Mouse (Mus musculus) heart, embryonic 14.5 days (tissue): ENCODE data around the gene Igdcc4. TPM values are rescaled to one million over a fixed set of nuclear protein-coding genes. Genes with fewer than 3 reads are reported as not detected.

Experiments
- ATAC-seq: fragments of 200-750 bp; cut with Nextera tagmentation; 2 replicates; pipeline ENCODE4 v1.8.0; 2017; ENCODE audit warnings: low read depth, moderate TSS enrichment; ENCODE audit not compliant: insufficient number of reproducible peaks, insufficient read depth, low FRiP score
- H3K27ac ChIP-seq, 2 experiments: fragments of 200-500 bp in 1 of 2; fragments of 300-500 bp in 1 of 2; sonication (generic) in 1 of 2; replicated peaks in 1 of 2; 2 replicates each; pipeline ENCODE4 v1.5.1; 2012 to 2014; ENCODE audit warnings: low read depth in 2 of 2, low read length in 2 of 2, control low read depth in 1 of 2, mild to moderate bottlenecking in 1 of 2, mixed read lengths in 1 of 2; ENCODE audit not compliant: control insufficient read depth in 1 of 2, insufficient read depth in 1 of 2
- H3K27me3 ChIP-seq: fragments of 300-500 bp; sonication (generic); 2 replicates; pipeline ENCODE4 v1.6.1; 2014; ENCODE audit warnings: mild to moderate bottlenecking, low read length, control low read depth; ENCODE audit not compliant: control insufficient read depth, insufficient read depth
- H3K36me3 ChIP-seq: fragments of 300-500 bp; sonication (generic); 2 replicates; pipeline ENCODE4 v1.6.1; 2014; ENCODE audit warnings: mild to moderate bottlenecking, control low read depth, low read length, mixed read lengths; ENCODE audit not compliant: control insufficient read depth, insufficient read depth
- H3K4me1 ChIP-seq, 2 experiments: fragments of 200-500 bp in 1 of 2; fragments of 300-500 bp in 1 of 2; sonication (generic) in 1 of 2; 2 replicates each; pipeline ENCODE4 v1.6.1; 2012 to 2014; ENCODE audit warnings: low read length in 2 of 2, control low read depth in 1 of 2, mixed read lengths in 1 of 2; ENCODE audit not compliant: control insufficient read depth in 2 of 2, insufficient read depth in 2 of 2
- H3K4me2 ChIP-seq: fragments of 300-500 bp; sonication (generic); 2 replicates; pipeline ENCODE4 v1.6.1; 2014; ENCODE audit warnings: mild to moderate bottlenecking, low read length
- H3K4me3 ChIP-seq, 2 experiments: fragments of 200-500 bp in 1 of 2; fragments of 300-500 bp in 1 of 2; sonication (generic) in 1 of 2; 2 replicates each; pipeline ENCODE4 v1.5.1; 2012 to 2014; ENCODE audit warnings: low read length in 2 of 2, mild to moderate bottlenecking in 2 of 2, control low read depth in 1 of 2, low read depth in 1 of 2, moderate library complexity in 1 of 2; ENCODE audit not compliant: control insufficient read depth in 1 of 2, insufficient read depth in 1 of 2
- H3K9ac ChIP-seq: fragments of 300-500 bp; sonication (generic); 2 replicates; pipeline ENCODE4 v1.6.1; 2014; ENCODE audit warnings: mild to moderate bottlenecking, low read length
- H3K9me3 ChIP-seq: fragments of 300-500 bp; sonication (generic); 2 replicates; pipeline ENCODE4 v1.6.1; 2016; ENCODE audit warnings: low read length, control low read depth; ENCODE audit not compliant: control insufficient read depth
- WGBS: fragments of 180-500 bp; shearing (Covaris S2); extraction: QIAGEN DNeasy Blood & Tissue Kit; methylation state at CpG from one replicate; pipeline ENCODE4 v1.1.7; 2014; 5-methylcytosine and 5-hydroxymethylcytosine counted together
- polyA plus RNA-seq: library from polyadenylated mRNA; unstranded; fragments of >200 nt; fragmentation: Nextera tagmentation; extraction: Ambion mirVana; gene quantifications from 2 replicates; pipeline ENCODE4 v1.2.1, GENCODE M21; 2014

Igdcc4 gene
- polyA plus RNA-seq, 1 experiment from 2014 or later: 15.7 TPM

- H3K9ac ChIP-seq: peak overlapping the region; percentile 44; the same call in 1 of the 2 replicates
- no peak overlapping the region for H3K27ac ChIP-seq
- peak overlapping the region; percentile 25 to 27 for H3K4me3 ChIP-seq
- peaks cover 10% of the 10 kb centered on the region for H3K27me3 ChIP-seq
- 9% methylated on average over 25 of the region's 25 CpGs for WGBS
- peaks cover 4 to 5% of the 10 kb centered on the region in 2 experiments; a peak in 2 of 4 replicates for H3K4me1 ChIP-seq
- peak overlapping the region; percentile 61 for H3K4me2 ChIP-seq
- H3K9me3 ChIP-seq: no peaks in the 10 kb centered on the region
- peaks cover 19% of the 10 kb centered on the region; the same call in 1 of the 2 replicates for H3K36me3 ChIP-seq
- ATAC-seq: no peak
Observed at GRCm38 (mm10) chr9:65128123-65128815, 27.0 kb downstream of the Igdcc4 start.

DNA sequence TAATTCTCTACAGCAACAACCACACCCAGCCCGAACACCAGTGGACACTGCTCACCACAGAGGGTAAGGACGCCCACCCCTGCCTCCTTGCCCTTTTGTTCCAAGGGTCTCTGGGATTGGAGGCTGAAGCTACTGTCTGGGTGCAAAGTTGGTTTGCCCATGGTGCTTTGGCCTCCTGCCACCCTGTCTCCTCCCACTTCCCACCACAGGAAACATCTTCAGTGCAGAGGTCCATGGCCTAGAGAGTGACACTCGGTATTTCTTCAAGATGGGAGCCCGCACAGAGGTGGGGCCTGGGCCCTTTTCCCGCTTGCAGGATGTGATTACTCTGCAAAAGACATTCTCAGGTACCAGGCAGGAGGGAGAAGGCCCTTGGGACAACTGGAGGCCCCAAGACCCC lies 30.4 kb downstream of the Igdcc4 start:
- peaks cover 18% of the 10 kb centered on the region; the same call in 1 of the 2 replicates for H3K36me3 ChIP-seq
- H3K4me1 ChIP-seq: peaks cover 0 to 2% of the 10 kb centered on the region in 2 experiments; a peak in 1 of 4 replicates
- no peak overlapping the region for H3K27ac ChIP-seq
- no peak for ATAC-seq
- H3K27me3 ChIP-seq: peaks cover 5% of the 10 kb centered on the region; the same call in 1 of the 2 replicates
- no peaks in the 10 kb centered on the region for H3K9me3 ChIP-seq
- 76% methylated on average over 5 of the region's 5 CpGs for WGBS
- H3K4me2 ChIP-seq: no peak overlapping the region
- H3K4me3 ChIP-seq: no peak overlapping the region
- no peak overlapping the region for H3K9ac ChIP-seq

- Histone ChIP-seq H3K4me3 (no peak overlapping the region), H3K27me3 (0 out of 2 replicates have a peak, but pooled peaks cover 5% of the 10 kb centered on the region), H3K9me3 (no peaks in the 10 kb centered on the region), H3K36me3 (peaks cover 15% of the 10 kb centered on the region; the same call in 1 of the 2 replicates), H3K27ac (no peak overlapping the region), H3K4me2 (peak overlapping the region; percentile 30; the same call in 1 of the 2 replicates), H3K9ac (no peak overlapping the region), H3K4me1 (no peaks in the 10 kb centered on the region)
- 3% methylated on average over 10 of the region's 10 CpGs for WGBS
- ATAC-seq: no peak; the same call in 1 of the 2 replicates
Observed at GRCm38 (mm10) chr9:65133739-65134138, 32.5 kb downstream of the Igdcc4 start.

DNA sequence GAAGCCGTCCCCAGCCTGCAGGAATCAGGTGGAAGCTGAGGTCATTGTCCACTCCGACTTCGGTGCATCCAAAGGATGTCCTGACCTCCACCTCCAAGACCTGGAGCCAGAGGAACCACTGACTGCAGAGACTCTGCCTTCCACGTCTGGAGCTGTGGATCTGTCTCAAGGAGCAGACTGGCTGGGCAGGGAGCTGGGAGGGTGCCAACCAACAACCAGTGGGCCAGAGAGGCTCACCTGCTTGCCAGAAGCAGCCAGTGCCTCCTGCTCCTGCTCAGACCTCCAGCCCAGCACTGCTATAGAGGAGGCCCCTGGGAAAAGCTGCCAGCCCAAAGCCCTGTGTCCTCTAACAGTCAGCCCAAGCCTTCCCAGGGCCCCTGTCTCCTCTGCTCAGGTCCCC lies 33.8 kb downstream of the Igdcc4 start:
- no peak overlapping the region for H3K4me2 ChIP-seq
- H3K27ac ChIP-seq: no peak overlapping the region
- no peak overlapping the region for H3K4me3 ChIP-seq
- 84% methylated on average over 4 of the region's 4 CpGs for WGBS
- no peak overlapping the region for H3K9ac ChIP-seq
- H3K9me3 ChIP-seq: no peaks in the 10 kb centered on the region
- no peak for ATAC-seq
- H3K27me3 ChIP-seq: peaks cover 12% of the 10 kb centered on the region
- H3K4me1 ChIP-seq: no peaks in the 10 kb centered on the region
- H3K36me3 ChIP-seq: 0 out of 2 replicates have a peak, but pooled peaks cover 10% of the 10 kb centered on the region

- H3K27ac ChIP-seq: no peak overlapping the region
- 4% methylated on average over 8 of the region's 8 CpGs for WGBS
- H3K4me3 ChIP-seq: peak overlapping the region; percentile 68 to 83
- H3K9ac ChIP-seq: peak overlapping the region; percentile 80
- ATAC-seq: no peak
- H3K4me1 ChIP-seq: peaks cover 2 to 4% of the 10 kb centered on the region in 2 experiments; a peak in 3 of 4 replicates
- H3K4me2 ChIP-seq: peak overlapping the region; percentile 93
- H3K27me3 ChIP-seq: peaks cover 19% of the 10 kb centered on the region
- H3K9me3 ChIP-seq: no peaks in the 10 kb centered on the region
- H3K36me3 ChIP-seq: no peaks in the 10 kb centered on the region
Observed at GRCm38 (mm10) chr9:65140491-65140890, 39.2 kb downstream of the Igdcc4 start.

DNA sequence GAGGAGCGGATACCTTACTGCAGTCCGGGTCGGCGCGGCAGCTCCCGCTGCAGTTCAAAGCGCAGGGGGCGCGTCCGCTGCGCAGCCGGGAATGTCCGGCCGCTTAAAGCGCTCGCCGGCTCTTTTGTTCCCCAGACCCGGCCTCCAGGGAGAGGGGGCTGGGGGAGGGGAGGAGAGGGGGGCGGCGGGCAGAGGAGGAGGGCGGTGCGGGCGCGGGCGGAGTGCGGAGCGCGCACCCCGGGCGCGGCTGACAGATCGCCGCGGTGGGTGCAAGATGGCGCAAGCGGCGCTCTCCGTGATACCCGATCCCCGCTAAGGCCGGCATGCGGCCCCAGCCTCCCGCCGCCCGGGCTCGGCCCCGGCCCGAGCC lies 39.6 kb downstream of the Igdcc4 start, which contains the start of gene Igdcc3:
TSS of gene Igdcc3 (plus strand) at position 254 of the 370 bp plus-strand sequence.
- Histone ChIP-seq H3K27ac (peak within 1 kb of the TSS; percentile 21 to 42; a peak in 3 of 4 replicates), H3K36me3 (no peaks in the 10 kb centered on the region), H3K4me3 (peak within 1 kb of the TSS; percentile 68 to 83), H3K27me3 (peaks cover 19% of the 10 kb centered on the region), H3K9me3 (no peaks in the 10 kb centered on the region), H3K9ac (peak within 1 kb of the TSS; percentile 80), H3K4me1 (peaks cover 2 to 4% of the 10 kb centered on the region in 2 experiments; a peak in 3 of 4 replicates), H3K4me2 (peak within 1 kb of the TSS; percentile 93)
- ATAC-seq: peak; percentile 57
- WGBS: under 1% methylated on average over 17 of the region's 48 CpGs

GRCm38 (mm10) chr9:65141306-65141975 lies 40.2 kb downstream of the Igdcc4 start:
- ATAC-seq: peak; percentile 50
- Histone ChIP-seq H3K9ac (peak overlapping the region; percentile 80), H3K27ac (peak overlapping the region; percentile 21 to 42; a peak in 3 of 4 replicates), H3K9me3 (no peaks in the 10 kb centered on the region), H3K36me3 (no peaks in the 10 kb centered on the region), H3K27me3 (peaks cover 19% of the 10 kb centered on the region), H3K4me1 (peaks cover 2 to 4% of the 10 kb centered on the region in 2 experiments; a peak in 3 of 4 replicates), H3K4me3 (peak overlapping the region; percentile 68 to 83), H3K4me2 (peak overlapping the region; percentile 93)
- under 1% methylated on average over 72 of the region's 73 CpGs for WGBS
